ENCODE assay signal across 22 mouse cellular contexts in genomic region chr6:31937146-31937545, GRCm38 (mm10).
A peak's percentile ranks its signal among the peaks of the same experiment; 100 is the strongest.
DNase-seq lines count a peak whose midpoint lies in the region; ATAC-seq lines count a peak whose summit lies in the region.
"Had no signal": no experiment of that assay in that cellular context is flagged by ENCODE, and none has a peak within 500 bp of the region (broad histone marks: within the 10 kb centered on the region; RNA-seq: fewer than 3 reads in every experiment).

No protein-coding gene starts in this region.

- no peaks in the 10 kb centered on the region for H3K36me3 ChIP-seq in hindbrain, embryonic 15.5 days
- H3K36me3 ChIP-seq in hindbrain, embryonic 12.5 days, result no peaks in the 10 kb centered on the region
- H3K36me3 ChIP-seq in neural tube, embryonic 13.5 days, result no peaks in the 10 kb centered on the region
- no peaks in the 10 kb centered on the region for H3K36me3 ChIP-seq in neural tube, embryonic 15.5 days
- H3K36me3 ChIP-seq: embryonic facial prominence, embryonic 15.5 days; heart, embryonic 15.5 days; liver, embryonic 13.5 days; midbrain, embryonic 12.5 days had no signal

- H3K27me3 ChIP-seq in hindbrain, embryonic 15.5 days, result no peaks in the 10 kb centered on the region
- 0 out of 2 replicates have a peak, but pooled peaks cover 3% of the 10 kb centered on the region for H3K27me3 ChIP-seq in hindbrain, embryonic 12.5 days
- no peaks in the 10 kb centered on the region for H3K27me3 ChIP-seq in neural tube, embryonic 13.5 days
- H3K27me3 ChIP-seq in neural tube, embryonic 15.5 days (replicated peaks), result no peaks in the 10 kb centered on the region
- H3K27me3 ChIP-seq: liver, embryonic 13.5 days had no signal

- 71% methylated on average over 12 of the region's 12 CpGs for WGBS in hindbrain, embryonic 15.5 days
- WGBS in hindbrain, embryonic 12.5 days, result 75% methylated on average over 12 of the region's 12 CpGs
- WGBS in neural tube, embryonic 13.5 days, result 70% methylated on average over 12 of the region's 12 CpGs
- WGBS in neural tube, embryonic 15.5 days, result 68% methylated on average over 12 of the region's 12 CpGs

- ATAC-seq in hindbrain, embryonic 15.5 days (ENCODE audit: low FRiP score, low read depth), result no peak
- ATAC-seq in hindbrain, embryonic 12.5 days (ENCODE audit: low FRiP score), result no peak
- ATAC-seq in neural tube, embryonic 13.5 days (ENCODE audit: low read depth), result no peak
- no peak for ATAC-seq in neural tube, embryonic 15.5 days (ENCODE audit: low FRiP score)
- ATAC-seq: forebrain, embryonic 14.5 days had no signal

- H3K4me1 ChIP-seq in hindbrain, embryonic 15.5 days (replicated peaks), result peaks cover 17% of the 10 kb centered on the region
- peaks cover 18% of the 10 kb centered on the region for H3K4me1 ChIP-seq in hindbrain, embryonic 12.5 days
- H3K4me1 ChIP-seq in neural tube, embryonic 13.5 days (replicated peaks), result peaks cover 38% of the 10 kb centered on the region
- peaks cover 34% of the 10 kb centered on the region for H3K4me1 ChIP-seq in neural tube, embryonic 15.5 days
- H3K4me1 ChIP-seq: liver, embryonic 13.5 days had no signal

- no peak overlapping the region for H3K4me3 ChIP-seq in hindbrain, embryonic 15.5 days
- no peak overlapping the region for H3K4me3 ChIP-seq in hindbrain, embryonic 12.5 days
- no peak overlapping the region for H3K4me3 ChIP-seq in neural tube, embryonic 13.5 days
- no peak overlapping the region for H3K4me3 ChIP-seq in neural tube, embryonic 15.5 days (replicated peaks)
- H3K4me3 ChIP-seq: embryonic facial prominence, embryonic 15.5 days; heart, embryonic 15.5 days; liver, embryonic 13.5 days; midbrain, embryonic 12.5 days had no signal

- H3K4me2 ChIP-seq in hindbrain, embryonic 15.5 days, result no peak overlapping the region
- no peak overlapping the region for H3K4me2 ChIP-seq in hindbrain, embryonic 12.5 days (replicated peaks)
- H3K4me2 ChIP-seq in neural tube, embryonic 13.5 days, result no peak overlapping the region
- no peak overlapping the region for H3K4me2 ChIP-seq in neural tube, embryonic 15.5 days
- H3K4me2 ChIP-seq: embryonic facial prominence, embryonic 15.5 days; heart, embryonic 15.5 days; liver, embryonic 13.5 days; midbrain, embryonic 12.5 days had no signal

- H3K27ac ChIP-seq in hindbrain, embryonic 15.5 days (replicated peaks), result 0 out of 2 replicates have a peak overlapping the region, but pooled peaks have one; percentile 21
- H3K27ac ChIP-seq in hindbrain, embryonic 12.5 days, result no peak overlapping the region
- H3K27ac ChIP-seq in neural tube, embryonic 13.5 days (replicated peaks), result peak overlapping the region; percentile 74
- H3K27ac ChIP-seq in neural tube, embryonic 15.5 days (replicated peaks), result no peak overlapping the region
- H3K27ac ChIP-seq: embryonic facial prominence, embryonic 15.5 days; heart, embryonic 15.5 days; liver, embryonic 13.5 days; midbrain, embryonic 12.5 days had no signal

- no peak overlapping the region for H3K9ac ChIP-seq in hindbrain, embryonic 15.5 days
- no peak overlapping the region for H3K9ac ChIP-seq in hindbrain, embryonic 12.5 days
- no peak overlapping the region for H3K9ac ChIP-seq in neural tube, embryonic 13.5 days
- H3K9ac ChIP-seq in neural tube, embryonic 15.5 days (replicated peaks), result no peak overlapping the region
- H3K9ac ChIP-seq: embryonic facial prominence, embryonic 15.5 days; heart, embryonic 15.5 days; liver, embryonic 13.5 days; midbrain, embryonic 12.5 days had no signal

- peak; percentile 56 to 75 for DNase-seq in adrenal gland, adult (ENCODE audit: inconsistent age in 2 of 2, low spot score in 1 of 2)
- no peak for DNase-seq in adrenal gland, adult 18-20 months (ENCODE audit: low spot score in 2 of 2)
- DNase-seq in adrenal gland, postnatal 36 days, result peak; percentile 21 to 30
- no peak for DNase-seq in MN1 (ENCODE audit: low spot score)
- DNase-seq: cerebellum, adult 9-11 months; gastrocnemius, postnatal 14 days; heart, postnatal 36 days; kidney, adult 2 months; kidney, postnatal 14 days; layer of hippocampus, postnatal 36 days; liver, embryonic 13.5 days; lung, adult 2 months; lung, postnatal 14 days; thymus, postnatal 14 days had no signal

- no peaks in the 10 kb centered on the region for H3K9me3 ChIP-seq in hindbrain, embryonic 15.5 days
- no peaks in the 10 kb centered on the region for H3K9me3 ChIP-seq in hindbrain, embryonic 12.5 days (replicated peaks)
- H3K9me3 ChIP-seq in neural tube, embryonic 13.5 days, result no peaks in the 10 kb centered on the region
- H3K9me3 ChIP-seq in neural tube, embryonic 15.5 days (replicated peaks), result no peaks in the 10 kb centered on the region
- H3K9me3 ChIP-seq: embryonic facial prominence, embryonic 15.5 days; heart, embryonic 15.5 days; liver, embryonic 13.5 days; midbrain, embryonic 12.5 days had no signal

Comparison
In these comparisons a context has a peak if more than half of its experiments do, and no peak if none do; other contexts are left out.
1. DNase-seq: peak in adrenal gland, adult (2 of 2) and adrenal gland, postnatal 36 days (2 of 2); none in adrenal gland, adult 18-20 months (0 of 2) and MN1 (single experiment).
2. H3K27ac ChIP-seq: peak in hindbrain, embryonic 15.5 days (single experiment) and neural tube, embryonic 13.5 days (single experiment); none in hindbrain, embryonic 12.5 days (single experiment) and neural tube, embryonic 15.5 days (single experiment).